Mouse (Mus musculus): ENCODE results near the gene 4930556J24Rik.
"Not testable (repeated sequence)": the region's sequence is repeated elsewhere in the genome, so short reads cannot be mapped to it uniquely, and the experiment has no call there.

4930556J24Rik gene

DNA sequence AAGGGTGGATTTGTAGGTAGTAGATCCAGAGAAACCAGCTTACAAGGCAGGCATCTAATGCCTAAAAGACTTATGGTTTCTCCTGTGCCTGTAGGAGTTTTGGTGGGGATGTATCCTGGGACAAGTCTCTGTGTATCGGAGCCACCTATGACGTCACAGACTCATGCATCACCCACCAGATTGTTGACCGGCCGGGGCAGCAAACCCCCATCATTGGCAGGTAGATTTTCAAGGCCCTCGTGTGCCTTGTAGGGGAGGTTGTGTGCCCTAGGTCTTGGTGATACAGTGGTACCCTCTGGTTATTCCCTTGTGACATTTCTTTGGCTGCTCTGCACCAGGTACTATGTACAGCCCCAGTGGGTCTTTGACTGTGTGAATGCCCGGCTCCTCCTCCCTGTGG is at the start of gene 4930556J24Rik:
Gene 4930556J24Rik (minus strand): TSS at position 101 of the 400 bp plus-strand sequence.
- DNase-seq (ENCODE audit: low spot score in 2 of 2) = no peak

- no peak for DNase-seq (ENCODE audit: low spot score in 2 of 2)
These were observed 46.7 kb upstream of the 4930556J24Rik start for GRCm38 (mm10) chr11:4023321-4023720.

DNA sequence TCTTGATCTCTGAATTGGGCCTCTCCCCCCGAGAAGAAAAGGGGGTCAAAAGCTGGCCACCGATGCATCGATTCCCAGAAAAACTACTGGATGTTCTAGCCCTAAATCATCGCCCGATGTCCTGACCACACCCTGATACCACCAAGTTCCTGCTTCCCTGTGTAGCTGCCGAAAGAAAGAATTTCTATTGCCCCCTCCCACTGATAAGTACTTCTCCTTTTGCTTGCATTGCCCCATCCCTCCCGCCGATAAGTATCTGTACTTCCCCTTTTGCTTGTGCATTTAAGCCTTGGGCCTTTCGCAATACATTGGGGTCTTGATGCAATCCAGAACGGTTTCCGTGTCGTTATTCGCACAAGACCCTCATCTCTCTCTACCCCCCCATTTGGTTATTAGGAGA is 45.5 kb upstream of the 4930556J24Rik start:
- DNase-seq (ENCODE audit: low spot score in 2 of 2) = not testable (repeated sequence)

DNA sequence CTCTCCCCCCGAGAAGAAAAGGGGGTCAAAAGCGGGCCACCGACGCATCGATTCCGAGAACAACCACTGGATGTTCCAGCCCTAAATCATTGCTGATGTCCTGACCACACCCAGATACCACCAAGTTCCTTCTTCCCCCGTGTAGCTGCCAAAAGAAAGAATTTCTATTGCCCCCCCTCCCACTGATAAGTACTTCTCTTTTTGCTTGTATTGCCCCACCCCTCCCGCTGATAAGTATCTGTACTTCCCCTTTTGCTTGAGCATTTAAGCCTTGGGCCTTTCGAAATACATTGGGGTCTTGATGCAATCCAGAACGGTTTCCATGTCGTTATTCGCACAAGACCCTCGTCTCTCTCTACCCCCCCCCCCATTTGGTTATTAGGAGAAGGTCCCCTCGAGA is 39.2 kb upstream of the 4930556J24Rik start:
- DNase-seq (ENCODE audit: low spot score in 2 of 2) = not testable (repeated sequence)

GRCm38 (mm10) chr11:4012616-4013015 is 36.0 kb upstream of the 4930556J24Rik start:
- no peak for DNase-seq (ENCODE audit: low spot score in 2 of 2)

DNA sequence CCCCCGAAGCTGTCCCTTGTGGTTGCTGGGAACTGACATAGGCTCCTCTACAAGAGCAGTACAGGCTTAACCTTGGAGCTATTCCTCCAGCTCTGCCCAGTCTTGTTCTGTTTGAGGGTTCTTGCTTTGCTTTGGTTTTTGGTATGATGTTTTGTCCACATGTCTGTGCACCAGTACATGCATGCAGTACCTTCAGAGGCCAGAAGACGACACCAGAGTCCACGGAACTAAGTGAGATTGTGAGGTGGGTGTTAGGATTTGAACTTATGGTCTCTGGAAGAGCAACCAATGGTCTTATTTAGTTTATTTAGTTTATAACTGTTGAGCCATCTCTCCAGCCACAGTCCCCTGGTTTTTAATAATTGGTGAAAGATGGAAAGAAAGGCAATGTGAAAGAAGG is 29.9 kb upstream of the 4930556J24Rik start:
- no peak for DNase-seq (ENCODE audit: low spot score in 2 of 2)

- DNase-seq (ENCODE audit: low spot score in 2 of 2) = no peak
These were observed 28.7 kb upstream of the 4930556J24Rik start for GRCm38 (mm10) chr11:4005220-4005805.

- DNase-seq (ENCODE audit: low spot score in 2 of 2) = peak in 1 of 2 experiments; percentile 67
These were observed 25.0 kb upstream of the 4930556J24Rik start for GRCm38 (mm10) chr11:4001603-4002002.

DNA sequence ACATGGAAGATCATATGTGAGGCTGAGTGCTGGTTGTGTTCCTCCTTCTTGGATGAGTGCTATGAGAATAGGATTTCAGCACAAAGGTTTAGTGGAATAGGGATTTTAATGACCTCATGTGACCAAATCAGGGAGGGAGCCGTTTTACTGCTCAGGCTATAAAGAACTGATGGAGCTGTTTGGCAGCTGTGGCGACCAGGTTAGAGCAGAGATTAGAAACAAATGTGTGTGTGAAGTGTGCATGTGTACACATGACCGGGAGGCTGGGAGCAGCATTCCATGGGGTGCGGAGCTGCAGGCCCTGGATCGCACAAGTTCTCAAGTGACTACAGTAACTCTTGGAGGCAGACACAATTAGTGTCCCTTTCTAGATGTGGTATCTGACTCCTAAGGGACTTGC is 23.0 kb upstream of the 4930556J24Rik start:
- no peak for DNase-seq (ENCODE audit: low spot score in 2 of 2)

- DNase-seq (ENCODE audit: low spot score in 2 of 2) = no peak
These were observed 21.6 kb upstream of the 4930556J24Rik start for GRCm38 (mm10) chr11:3997978-3998720.

DNA sequence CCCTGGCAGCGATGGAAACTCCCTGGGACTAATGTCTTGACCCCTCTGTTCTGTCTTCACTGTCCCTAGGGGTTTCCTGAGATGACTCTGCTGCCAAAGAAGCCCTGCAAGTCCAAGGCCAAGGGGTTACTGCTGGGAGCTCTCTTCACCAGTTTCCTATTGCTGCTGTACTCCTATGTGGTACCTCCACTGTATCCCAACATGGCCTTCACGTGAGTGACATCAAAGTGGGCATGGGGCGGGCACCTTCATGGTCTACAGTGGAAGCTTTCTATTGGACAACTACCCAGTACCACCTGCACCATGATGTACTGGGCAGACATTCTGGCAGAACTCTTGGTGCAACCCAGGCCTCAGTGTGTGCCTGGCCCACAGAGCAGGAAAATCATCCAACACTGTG is 20.3 kb upstream of the 4930556J24Rik start:
- no peak for DNase-seq (ENCODE audit: low spot score in 2 of 2)

- no peak for DNase-seq (ENCODE audit: low spot score in 2 of 2)
These were observed 18.9 kb upstream of the 4930556J24Rik start for GRCm38 (mm10) chr11:3995511-3995910.

- DNase-seq (ENCODE audit: low spot score in 2 of 2) = no peak
These were observed 17.3 kb upstream of the 4930556J24Rik start for GRCm38 (mm10) chr11:3993914-3994313.

DNA sequence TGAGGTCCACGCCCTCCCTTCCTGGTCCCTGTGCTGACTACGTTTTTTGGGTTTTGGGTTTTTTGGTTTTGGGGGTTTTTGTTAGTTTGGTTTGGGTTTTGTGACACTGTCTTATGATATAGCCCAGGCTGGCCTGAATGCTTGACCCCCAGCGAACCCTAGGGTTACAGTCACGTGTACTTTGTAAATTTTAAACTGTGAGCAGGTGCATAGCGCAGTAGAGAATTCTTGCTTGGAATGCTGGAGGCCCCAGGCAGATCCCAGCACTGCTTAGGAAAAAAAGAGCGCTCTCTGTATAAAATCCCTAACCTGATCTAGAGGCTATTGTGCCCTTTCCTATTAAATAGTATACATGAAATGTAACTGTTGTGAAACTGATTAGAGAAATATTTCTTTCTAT is 16.6 kb upstream of the 4930556J24Rik start:
- DNase-seq (ENCODE audit: low spot score in 2 of 2) = no peak

DNA sequence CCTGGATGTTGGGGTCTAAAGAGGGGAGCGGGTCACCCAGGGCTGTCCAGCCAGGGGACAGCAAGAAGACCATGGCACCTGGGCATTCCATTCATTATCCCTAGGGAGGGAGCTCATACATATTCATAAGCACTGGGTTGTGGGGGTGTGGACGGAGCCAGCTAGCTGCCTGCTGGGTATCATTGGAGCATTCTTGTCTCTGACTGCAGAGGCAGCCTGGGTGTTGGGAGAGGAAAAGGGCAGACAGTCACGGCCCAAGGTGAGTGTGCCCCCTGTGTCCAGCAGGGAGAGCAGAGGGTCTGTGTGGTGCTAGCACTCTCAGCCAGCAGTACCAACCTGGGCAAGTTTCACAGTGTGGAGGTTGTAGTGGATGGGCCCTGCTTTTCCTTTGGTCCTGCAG is 13.2 kb upstream of the 4930556J24Rik start:
- no peak for DNase-seq (ENCODE audit: low spot score in 2 of 2)

DNA sequence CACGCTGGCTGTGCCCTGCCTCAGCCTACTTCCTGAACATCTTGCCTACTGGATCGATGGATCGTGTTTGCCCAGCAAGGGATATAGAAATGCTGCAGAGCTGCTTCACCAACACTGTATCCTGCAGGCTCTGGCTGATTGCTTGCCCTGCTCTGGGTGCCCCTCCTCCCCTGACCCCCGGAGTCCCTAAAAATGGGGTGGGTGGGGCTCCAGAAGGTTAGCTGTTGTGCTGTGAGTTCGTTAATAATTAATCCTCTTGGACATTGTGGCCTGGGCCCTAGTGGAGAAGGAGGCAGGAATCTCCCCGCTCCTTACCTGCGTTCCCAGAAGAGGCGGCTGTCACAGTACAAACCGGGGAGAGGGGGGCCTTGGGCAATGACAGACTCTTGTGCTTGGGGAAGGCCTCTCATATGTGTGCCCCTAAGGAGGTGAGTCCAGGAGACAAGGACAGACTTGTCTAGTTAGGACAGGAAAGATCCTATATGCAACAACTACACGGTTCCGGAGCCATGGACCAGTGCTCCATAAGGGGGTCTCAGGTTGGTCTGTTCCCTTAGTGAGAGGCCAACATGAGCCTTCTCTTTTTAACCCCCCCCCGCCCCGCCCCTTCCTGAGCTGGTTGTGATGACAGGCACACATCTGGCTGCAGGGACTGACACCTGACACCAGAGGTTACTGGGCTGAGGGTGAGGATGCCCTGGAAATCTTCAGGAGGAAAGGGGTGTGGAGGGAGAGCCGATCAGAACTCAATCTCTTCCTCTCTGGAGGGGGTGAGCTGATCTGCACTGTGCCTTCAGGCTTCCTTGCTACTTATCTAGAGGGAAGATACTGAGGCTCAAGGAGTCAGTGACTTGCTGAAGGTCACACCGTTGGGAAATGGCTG is 7.5 kb upstream of the 4930556J24Rik start:
- no peak for DNase-seq (ENCODE audit: low spot score in 2 of 2)

- DNase-seq (ENCODE audit: low spot score in 2 of 2) = no peak
These were observed 6.8 kb upstream of the 4930556J24Rik start, which contains the start of gene Gal3st1 for GRCm38 (mm10) chr11:3983291-3983862. Gene Gal3st1 (plus strand): TSS chr11:3983636.

- DNase-seq (ENCODE audit: low spot score in 2 of 2) = no peak
These were observed 6.0 kb upstream of the 4930556J24Rik start for GRCm38 (mm10) chr11:3982275-3983209.

GRCm38 (mm10) chr11:3981536-3981935 is 5.0 kb upstream of the 4930556J24Rik start:
- no peak for DNase-seq (ENCODE audit: low spot score in 2 of 2)

GRCm38 (mm10) chr11:3978421-3978820 is 1.8 kb upstream of the 4930556J24Rik start:
- DNase-seq (ENCODE audit: low spot score in 2 of 2) = no peak

DNA sequence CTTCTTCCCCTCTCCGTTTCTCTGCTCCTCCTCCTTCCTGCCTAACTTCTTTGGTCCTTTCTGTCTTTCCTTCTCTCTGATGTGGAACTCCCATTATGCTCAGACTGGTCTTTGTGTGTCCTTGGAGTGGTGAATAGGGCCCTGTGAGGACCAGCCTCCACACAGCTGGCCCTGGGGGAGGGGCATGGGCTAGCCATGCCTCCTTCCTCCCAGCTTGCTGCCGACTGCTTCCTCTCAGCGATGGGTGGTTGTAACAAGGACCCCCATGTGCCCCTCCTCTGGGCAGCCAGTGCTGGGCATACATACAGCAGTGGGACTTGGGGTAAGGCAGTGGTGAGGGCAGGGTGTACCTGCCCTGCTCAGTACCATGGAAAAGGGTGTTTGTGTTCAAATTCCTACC is 2.3 kb downstream of the 4930556J24Rik start:
- DNase-seq (ENCODE audit: low spot score in 2 of 2) = no peak
